In the genomic region with DNA sequence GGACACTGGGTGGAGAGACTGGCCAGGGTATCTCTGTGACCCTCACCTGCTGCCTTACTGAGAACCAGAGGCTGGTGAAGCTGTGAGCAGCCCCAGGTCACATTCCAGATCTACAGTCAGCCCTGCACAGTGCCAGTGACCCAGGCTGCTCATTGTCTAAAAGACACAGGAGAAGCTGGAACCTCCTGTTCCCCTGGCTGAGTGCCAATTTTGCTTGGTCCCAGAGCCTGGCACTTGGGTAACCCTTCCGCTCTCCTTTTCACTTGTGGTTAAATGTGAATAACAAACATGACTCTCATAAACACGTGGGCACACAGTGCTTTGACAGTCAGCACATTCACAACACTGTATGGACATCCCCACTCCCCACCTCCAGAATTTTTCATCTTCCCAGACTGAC, we compare ENCODE assay signal across 11 mouse cellular contexts.
DNase-seq lines count a peak whose midpoint lies in the region; ATAC-seq lines count a peak whose summit lies in the region.
"Had no signal": no experiment of that assay in that cellular context is flagged by ENCODE, and none has a peak within 500 bp of the region (broad histone marks: within the 10 kb centered on the region; RNA-seq: fewer than 3 reads in every experiment).

No protein-coding gene starts in this region.

- H3K36me3 ChIP-seq in kidney, embryonic 15.5 days, result no peaks in the 10 kb centered on the region
- H3K36me3 ChIP-seq: hindbrain, embryonic 10.5 days had no signal

- no peak overlapping the region for H3K9ac ChIP-seq in kidney, embryonic 15.5 days
- H3K9ac ChIP-seq: forebrain, postnatal 0 days had no signal

- DNase-seq in cerebellum, adult 18-20 months, result peak; percentile 14 to 17
- DNase-seq in cerebellum, adult 11 months, result no peak
- DNase-seq in kidney, postnatal 14 days, result peak; percentile 34
- peak; percentile 9 for DNase-seq in urinary bladder, postnatal 14 days (ENCODE audit: low spot score)
- no peak for DNase-seq in urinary bladder, postnatal 4 days (ENCODE audit: low spot score in 2 of 2)
- no peak for DNase-seq in frontal cortex, postnatal 14 days (ENCODE audit: low spot score in 2 of 2)
- DNase-seq in gastrocnemius, adult 18-20 months (ENCODE audit: low spot score), result no peak
- DNase-seq: thymus, postnatal 36 days had no signal

- no peak overlapping the region for H3K27ac ChIP-seq in kidney, embryonic 15.5 days
- H3K27ac ChIP-seq: hindbrain, embryonic 10.5 days had no signal

- H3K9me3 ChIP-seq in kidney, embryonic 15.5 days (replicated peaks), result no peaks in the 10 kb centered on the region

- H3K4me1 ChIP-seq in kidney, embryonic 15.5 days, result no peaks in the 10 kb centered on the region
- H3K4me1 ChIP-seq: hindbrain, embryonic 10.5 days had no signal

- H3K27me3 ChIP-seq in kidney, embryonic 15.5 days, result no peaks in the 10 kb centered on the region

- no peak for ATAC-seq in kidney, embryonic 15.5 days (replicated peaks; ENCODE audit: low FRiP score)

- H3K4me2 ChIP-seq in kidney, embryonic 15.5 days, result no peak overlapping the region

- H3K4me3 ChIP-seq in kidney, embryonic 15.5 days (replicated peaks), result no peak overlapping the region
- H3K4me3 ChIP-seq: hindbrain, embryonic 10.5 days had no signal

- WGBS in kidney, embryonic 15.5 days, result 82% methylated on average over 2 of the region's 2 CpGs

Comparison
In these comparisons a context has a peak if more than half of its experiments do, and no peak if none do; other contexts are left out.
1. DNase-seq: peak in cerebellum, adult 18-20 months (2 of 2), kidney, postnatal 14 days (single experiment) and urinary bladder, postnatal 14 days (single experiment); none in cerebellum, adult 11 months (single experiment), urinary bladder, postnatal 4 days (0 of 2), frontal cortex, postnatal 14 days (0 of 2) and gastrocnemius, adult 18-20 months (single experiment).